Mouse (Mus musculus): ENCODE measurements around the gene Olfr288.

The Olfr288 gene

DNA sequence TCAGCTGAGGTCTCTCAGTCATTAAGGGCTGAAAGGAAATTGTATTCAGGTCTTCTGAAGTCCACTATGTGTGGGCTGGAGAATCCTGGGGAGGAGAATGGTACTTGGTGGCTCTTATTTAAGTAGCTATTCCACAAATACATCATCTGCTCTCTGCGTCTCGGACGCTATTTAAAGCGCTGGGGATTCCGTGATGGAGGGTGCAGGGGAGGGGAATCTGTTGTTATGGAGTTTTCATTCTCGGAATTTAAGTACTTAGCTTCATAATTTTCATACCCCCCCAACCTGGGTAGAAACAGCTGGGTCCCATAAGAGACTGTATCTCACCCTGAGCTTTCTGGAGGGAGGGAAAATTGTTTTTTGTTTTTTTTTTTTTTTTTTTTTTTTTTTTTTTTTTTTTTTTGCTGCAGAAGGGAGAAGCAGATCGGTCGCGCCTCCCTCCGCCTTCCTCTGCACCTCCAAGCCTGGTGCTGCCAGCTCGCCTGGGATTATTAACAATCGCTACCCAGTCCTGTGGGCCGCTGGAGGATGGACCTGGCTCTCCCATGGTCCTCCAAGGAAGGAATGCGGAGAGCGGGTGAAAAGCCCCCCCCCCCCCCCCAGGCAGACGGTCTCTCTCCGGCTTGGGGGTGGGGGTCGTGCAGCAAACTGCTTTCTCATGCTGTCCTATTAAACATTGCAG lies 28.2 kb downstream of the Olfr288 start, which contains the start of gene Ccdc184:
Ccdc184 (plus strand) TSS at position 196 of the 682 bp plus-strand sequence.
- DNase-seq (ENCODE audit: inconsistent ontology term), result no peak

DNA sequence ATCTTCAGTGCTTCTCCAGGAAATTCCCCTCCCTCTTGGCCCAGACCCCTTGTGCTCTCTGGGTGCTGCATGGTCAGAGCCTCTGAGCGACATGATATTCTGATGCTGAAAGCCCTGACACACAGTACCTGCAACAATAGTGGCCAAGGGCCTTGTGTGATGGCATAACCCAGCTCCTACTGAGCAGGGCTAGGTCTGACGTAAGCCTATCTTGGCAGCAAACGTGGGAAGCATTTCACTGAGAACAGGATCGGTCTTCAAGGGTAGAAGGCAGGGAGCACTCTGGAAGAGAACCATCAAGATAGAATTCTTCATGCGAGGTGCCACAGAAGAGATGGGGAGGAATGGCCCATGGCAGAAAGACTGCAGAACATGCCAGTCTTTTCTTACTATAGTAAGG lies 29.8 kb downstream of the Olfr288 start, which contains the start of gene Asb8:
Asb8 (minus strand) TSS at position 101 of the 400 bp plus-strand sequence.
- DNase-seq (ENCODE audit: inconsistent ontology term), result no peak

GRCm38 (mm10) chr15:98162561-98162960 lies 32.8 kb downstream of the Olfr288 start:
- no peak for DNase-seq (ENCODE audit: inconsistent ontology term)

GRCm38 (mm10) chr15:98161026-98161805 lies 34.1 kb downstream of the Olfr288 start:
- DNase-seq (ENCODE audit: inconsistent ontology term), result no peak

DNA sequence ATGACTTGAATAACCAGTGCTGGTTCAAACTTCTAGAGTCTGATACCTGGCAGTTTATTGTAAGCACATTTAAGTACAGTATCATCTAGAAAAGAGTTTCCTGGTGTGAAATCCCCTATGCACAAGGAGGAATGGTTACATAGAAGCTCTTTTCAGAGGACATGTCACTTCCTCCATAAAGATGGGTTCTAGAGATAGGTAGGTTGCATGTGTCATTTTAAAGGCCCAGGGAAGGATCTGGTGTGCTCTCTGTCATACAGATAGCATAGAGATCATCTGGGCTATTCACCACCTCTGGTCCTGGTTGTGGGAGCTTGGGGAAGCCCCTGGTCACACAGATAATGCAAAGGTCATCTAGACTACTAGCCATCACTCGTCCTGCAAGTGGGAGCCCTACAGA lies 38.1 kb downstream of the Olfr288 start:
- DNase-seq (ENCODE audit: inconsistent ontology term), result no peak

GRCm38 (mm10) chr15:98155944-98156343 lies 39.4 kb downstream of the Olfr288 start:
- DNase-seq (ENCODE audit: inconsistent ontology term), result peak; percentile 41

- DNase-seq (ENCODE audit: inconsistent ontology term), result no peak
Measured at GRCm38 (mm10) chr15:98155272-98155671, 40.1 kb downstream of the Olfr288 start.

DNA sequence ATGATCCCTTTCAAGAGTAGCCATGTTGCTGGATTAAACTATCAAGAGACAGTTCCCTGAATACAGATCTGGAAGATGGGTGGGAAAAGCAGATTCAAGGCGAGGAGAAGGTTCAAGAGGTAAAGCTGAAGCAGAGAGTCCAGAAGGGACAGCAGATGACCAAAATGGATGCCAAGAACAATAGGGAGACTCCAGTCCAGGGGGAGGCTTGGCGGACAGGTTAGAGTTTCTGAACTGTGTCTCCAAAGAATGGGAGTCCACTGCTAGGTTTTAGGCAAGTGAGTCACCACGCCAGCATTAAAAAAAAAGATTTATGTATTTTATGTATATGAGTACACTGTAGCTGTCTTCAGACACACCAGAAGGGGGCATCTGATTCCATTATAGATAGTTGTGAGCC lies 40.7 kb downstream of the Olfr288 start:
- DNase-seq (ENCODE audit: inconsistent ontology term), result no peak

- no peak for DNase-seq (ENCODE audit: inconsistent ontology term)
Measured at GRCm38 (mm10) chr15:98154146-98154545, 41.2 kb downstream of the Olfr288 start.

GRCm38 (mm10) chr15:98153625-98154024 lies 41.7 kb downstream of the Olfr288 start:
- DNase-seq (ENCODE audit: inconsistent ontology term), result peak; percentile 56

DNA sequence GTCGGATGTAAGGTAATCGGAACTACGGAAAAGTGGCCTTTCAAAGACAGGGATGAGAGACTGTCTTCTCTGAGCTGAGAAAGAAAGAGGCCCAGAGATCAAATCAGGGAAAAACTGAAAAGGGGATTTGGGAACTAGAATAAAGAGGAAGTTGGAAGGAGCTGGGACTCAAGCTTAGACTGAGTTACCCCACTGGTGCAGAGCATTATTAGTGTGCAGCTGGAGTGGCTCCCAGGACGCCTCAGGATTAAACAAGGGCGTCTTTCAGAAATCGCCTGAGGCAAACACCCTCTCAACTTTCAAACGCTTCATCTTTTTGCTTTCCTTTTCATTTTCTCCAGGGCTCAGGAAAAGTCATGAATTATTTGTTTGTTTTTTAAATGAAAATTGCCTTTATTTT lies 42.4 kb downstream of the Olfr288 start:
- DNase-seq (ENCODE audit: inconsistent ontology term), result no peak

GRCm38 (mm10) chr15:98149166-98149602 lies 46.2 kb downstream of the Olfr288 start:
- no peak for DNase-seq (ENCODE audit: inconsistent ontology term)

DNA sequence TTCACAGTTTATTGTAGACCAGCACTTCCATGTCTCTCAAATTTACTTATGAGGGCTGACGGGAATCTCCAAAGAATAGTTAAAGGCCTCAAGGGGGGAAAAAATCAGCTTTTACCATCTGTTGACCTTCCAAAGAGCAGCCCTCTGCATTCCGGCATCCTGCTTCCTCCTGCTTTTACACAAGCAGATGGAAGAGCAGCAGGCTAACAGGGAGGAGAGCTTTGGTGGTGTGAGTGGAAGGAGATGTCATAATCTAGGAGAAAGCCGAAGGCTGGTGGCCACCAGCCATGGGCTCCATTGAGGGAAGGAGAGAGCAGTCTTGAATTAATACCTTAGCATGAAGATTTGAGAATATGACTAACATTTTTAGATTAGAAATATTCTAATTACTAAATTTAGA lies 47.0 kb downstream of the Olfr288 start:
- no peak for DNase-seq (ENCODE audit: inconsistent ontology term)

GRCm38 (mm10) chr15:98145559-98146181 lies 49.7 kb downstream of the Olfr288 start:
- peak; percentile 91 for DNase-seq (ENCODE audit: inconsistent ontology term)

DNA sequence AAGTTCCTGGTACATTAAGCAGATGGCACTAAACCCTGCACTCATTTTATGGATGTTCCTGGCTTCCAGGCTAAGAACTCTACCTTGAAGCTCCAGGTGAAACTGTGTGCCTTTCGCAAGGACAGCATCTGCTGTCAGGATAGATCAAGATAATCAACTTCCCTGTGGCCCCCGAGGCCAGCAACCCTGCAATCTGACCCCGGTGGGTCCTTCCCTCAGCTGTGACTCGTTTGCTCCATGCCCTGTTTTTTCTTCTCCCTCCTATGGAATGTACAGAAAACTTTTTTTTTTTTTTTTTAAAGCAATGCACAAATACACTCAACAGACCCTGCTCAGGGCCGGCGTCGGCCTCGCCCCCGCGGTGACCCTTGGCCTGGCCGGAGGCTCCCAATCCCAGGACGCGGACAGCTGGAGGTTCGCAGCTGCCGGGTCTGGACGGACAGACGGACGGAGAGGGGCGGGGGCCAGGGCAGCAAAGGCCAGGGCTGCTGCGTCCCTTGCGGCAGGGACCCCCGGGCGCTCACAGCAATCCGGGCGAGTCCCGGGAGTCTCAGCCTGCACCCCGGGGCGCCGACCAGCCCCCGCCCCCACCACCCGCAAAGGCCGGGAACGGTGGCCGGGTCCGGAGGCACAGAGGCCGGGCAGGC lies 50.4 kb downstream of the Olfr288 start:
- DNase-seq (ENCODE audit: inconsistent ontology term), result peak; percentile 27

DNA sequence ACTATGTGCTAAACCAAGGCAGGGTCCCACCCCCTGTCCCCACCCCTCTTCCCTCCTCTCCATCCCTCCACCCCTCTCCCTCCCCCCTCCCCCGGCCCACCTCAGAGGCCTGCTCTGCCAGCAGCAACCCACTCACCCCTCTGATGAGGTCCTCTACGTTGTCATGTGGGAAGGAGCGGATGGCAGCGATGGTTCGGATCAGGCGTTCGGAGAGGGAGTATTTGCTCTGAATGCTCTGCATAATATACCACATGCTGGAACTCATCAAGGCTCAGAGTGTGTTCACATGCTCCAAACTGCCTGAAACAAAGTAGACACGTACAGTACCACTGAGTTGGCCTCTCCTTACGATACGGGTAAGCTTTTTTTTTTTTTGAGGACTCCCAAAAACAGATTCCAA lies 52.8 kb downstream of the Olfr288 start:
- no peak for DNase-seq (ENCODE audit: inconsistent ontology term)

DNA sequence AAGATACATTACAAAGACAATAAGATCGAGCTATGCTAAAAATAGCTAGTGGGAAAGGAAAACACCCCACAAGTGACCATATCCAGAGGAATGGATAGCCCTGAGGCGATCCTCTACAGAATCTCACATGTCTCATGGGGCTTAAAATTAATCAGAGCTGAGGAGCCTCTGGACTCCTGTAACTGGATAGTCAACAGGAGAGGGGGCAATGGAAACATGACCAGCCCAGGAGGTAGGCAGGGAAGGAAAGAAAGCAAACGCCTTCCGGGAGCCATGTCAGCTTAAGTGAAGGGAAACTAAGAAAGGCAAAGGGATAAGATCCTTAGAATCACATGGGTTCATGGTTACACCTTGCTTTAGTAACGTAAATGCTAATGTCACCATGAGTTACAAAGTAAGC lies 54.5 kb downstream of the Olfr288 start:
- no peak for DNase-seq (ENCODE audit: inconsistent ontology term)

DNA sequence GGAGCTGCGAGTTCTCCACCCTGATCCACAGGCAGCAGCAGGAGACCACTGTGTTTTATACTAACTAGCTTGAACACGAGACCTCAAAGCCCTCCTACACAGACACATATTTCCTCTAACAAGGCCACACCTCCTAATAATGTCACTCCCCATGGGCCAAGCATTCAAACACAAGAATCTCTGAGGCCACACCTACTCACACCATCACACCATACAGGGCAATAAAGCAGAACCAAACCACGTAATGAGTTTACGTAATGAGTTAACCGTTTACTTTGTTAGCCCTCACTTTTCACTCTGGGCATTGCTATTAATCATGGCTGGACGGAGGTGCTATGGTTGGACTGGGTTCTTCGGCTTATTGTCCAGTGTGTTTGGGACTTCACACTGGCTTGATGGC lies 55.6 kb downstream of the Olfr288 start:
- DNase-seq (ENCODE audit: inconsistent ontology term), result no peak

DNA sequence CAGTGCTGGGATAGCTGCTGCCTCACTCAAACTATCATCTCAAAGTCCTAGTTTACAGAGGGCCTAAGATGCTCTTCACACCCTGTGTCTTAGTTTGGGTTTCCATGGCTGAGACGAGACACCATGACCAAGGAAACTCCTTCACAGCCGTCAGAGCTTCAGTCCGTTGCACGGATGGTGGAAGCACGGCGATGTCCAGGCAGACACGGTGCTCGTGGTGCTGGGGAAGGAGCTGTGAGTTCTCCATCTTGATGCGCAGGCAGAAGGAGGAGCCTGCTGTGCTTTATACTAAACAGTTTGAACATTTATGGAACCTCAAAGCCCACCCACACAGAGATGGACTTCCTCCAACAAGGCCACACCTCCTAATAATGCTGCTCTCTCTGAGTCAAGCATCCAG lies 58.5 kb downstream of the Olfr288 start:
- no peak for DNase-seq (ENCODE audit: inconsistent ontology term)
